Mouse (Mus musculus): ENCODE data around the gene Nr1h2. TPM values are rescaled to one million over a fixed set of nuclear protein-coding genes. Genes with fewer than 3 reads are reported as not detected.

The Nr1h2 gene
- total RNA-seq, 2 experiments from 2014 or later, result 28.9 to 31.1 TPM

Small RNA genes within 50 kb of the gene (microRNA-seq; reads per million reads assigned to microRNA genes)
- gene Mir7053, result 0 reads per million in 2 experiments

Other genes starting within 250 kb of the Nr1h2 start
- 1 to 10 TPM; 1.6 to 2.2 TPM for gene Clec11a, start 247.0 kb downstream of the Nr1h2 start, total RNA-seq (2021)
- under 1 TPM; 0.27 to 0.28 TPM for gene Shank1, start 243.7 kb downstream of the Nr1h2 start, total RNA-seq (2021)
- gene Syt3, start 169.8 kb downstream of the Nr1h2 start, total RNA-seq (2021), result 1 to 10 TPM; 1.6 to 2.1 TPM
- not detected for gene 1700008O03Rik, start 168.1 kb downstream of the Nr1h2 start, total RNA-seq (2021)
- gene Lrrc4b, start 124.9 kb downstream of the Nr1h2 start, total RNA-seq (2021), result under 1 TPM in 1 of 2 experiments, not detected in 1; 0.20 TPM
- not detected for gene Aspdh, start 88.6 kb downstream of the Nr1h2 start, total RNA-seq (2021)
- 10 to 100 TPM; 48.7 to 49.2 TPM for gene Josd2, start 86.0 kb downstream of the Nr1h2 start, total RNA-seq (2021)
- 10 to 100 TPM; 42.4 to 43.5 TPM for gene Emc10, start 57.4 kb downstream of the Nr1h2 start, total RNA-seq (2021)
- 1 to 10 TPM; 3.9 to 4.4 TPM for gene Fam71e1, start 57.4 kb downstream of the Nr1h2 start, total RNA-seq (2021)
- gene Mybpc2, start 29.3 kb downstream of the Nr1h2 start, total RNA-seq (2021), result 1,000 to 10,000 TPM; 4,354 to 5,208 TPM
- gene Spib, start 21.9 kb downstream of the Nr1h2 start, total RNA-seq (2021), result not detected
- 1 to 10 TPM; 5.6 to 6.7 TPM for gene Pold1, start 5.1 kb downstream of the Nr1h2 start, total RNA-seq (2021)
- under 1 TPM; 0.30 to 0.54 TPM for gene Napsa, start 18.4 kb upstream of the Nr1h2 start, total RNA-seq (2021)
- 1 to 10 TPM; 5.3 to 5.7 TPM for gene Kcnc3, start 36.7 kb upstream of the Nr1h2 start, total RNA-seq (2021)
- 10 to 100 TPM; 22.5 to 29.7 TPM for gene Myh14, start 116.9 kb upstream of the Nr1h2 start, total RNA-seq (2021)
- gene Izumo2, start 154.8 kb upstream of the Nr1h2 start, total RNA-seq (2021), result not detected
- gene Vrk3, start 194.5 kb upstream of the Nr1h2 start, total RNA-seq (2021), result 10 to 100 TPM; 16.1 to 18.6 TPM
- gene Zfp473, start 197.1 kb upstream of the Nr1h2 start, total RNA-seq (2021), result not detected